8 mouse cellular contexts compared by ENCODE assay signal in genomic region chr3:84313003-84313800, GRCm38 (mm10). TPM values are rescaled to one million over a fixed set of nuclear protein-coding genes. Genes with fewer than 3 reads are reported as not detected.
A peak's percentile ranks its signal among the peaks of the same experiment; 100 is the strongest.
DNase-seq lines count a peak whose midpoint lies in the region; ATAC-seq and TF ChIP-seq lines count a peak whose summit lies in the region.

No protein-coding gene starts in this region.

- H3ac ChIP-seq in C2C12 (ENCODE audit: control insufficient read depth, insufficient read length, low read depth): no peak overlapping the region

- H3K4me2 ChIP-seq in kidney, embryonic 14.5 days (replicated peaks; ENCODE audit: low read depth, low read length): no peak overlapping the region
- H3K4me2 ChIP-seq in liver, embryonic 12.5 days: peak overlapping the region; percentile 37

- H3K79me2 ChIP-seq in C2C12 (ENCODE audit: control insufficient read depth, insufficient read depth): no peaks in the 10 kb centered on the region

- DNase-seq in NIH3T3 (ENCODE audit: low read depth): peak; percentile 91
- peak; percentile 31 to 33 for DNase-seq in gastrocnemius, adult 8-10 months (ENCODE audit: low spot score in 2 of 2)
- DNase-seq in naive thymus-derived CD4-positive, alpha-beta T cell, adult 2 months (ENCODE audit: low read depth): peak; percentile 83
- peak; percentile 64 for DNase-seq in thymus, postnatal 14 days

- no peak overlapping the region for H3K27ac ChIP-seq in kidney, embryonic 14.5 days (ENCODE audit: low read depth, low read length)
- no peak overlapping the region for H3K27ac ChIP-seq in liver, embryonic 12.5 days

- no peaks in the 10 kb centered on the region for H3K36me3 ChIP-seq in C2C12 (ENCODE audit: control insufficient read depth, insufficient read depth)
- H3K36me3 ChIP-seq in kidney, embryonic 14.5 days (ENCODE audit: control insufficient read depth, insufficient read depth, low read length): no peaks in the 10 kb centered on the region
- no peaks in the 10 kb centered on the region for H3K36me3 ChIP-seq in liver, embryonic 12.5 days

- no peaks in the 10 kb centered on the region for H3K79me3 ChIP-seq in C2C12 (ENCODE audit: low read depth)

- ATAC-seq in common myeloid progenitor, adult 5-6 weeks (replicated peaks; ENCODE audit: low read depth, poor library complexity, severe bottlenecking): peak; percentile 88
- ATAC-seq in kidney, embryonic 14.5 days (ENCODE audit: low FRiP score, low TSS enrichment): 0 out of 2 replicates have a peak, but pooled peaks have one; percentile 38
- ATAC-seq in liver, embryonic 12.5 days: no peak

- 57% methylated on average over 18 of the region's 18 CpGs for WGBS in kidney, embryonic 14.5 days
- 32% methylated on average over 18 of the region's 18 CpGs for WGBS in liver, embryonic 12.5 days (ENCODE audit: insufficient replicate concordance)

- no peak overlapping the region for H3K9ac ChIP-seq in kidney, embryonic 14.5 days (ENCODE audit: low read depth, low read length)
- H3K9ac ChIP-seq in liver, embryonic 12.5 days: no peak overlapping the region

- no peak overlapping the region for H3K4me3 ChIP-seq in C2C12 (ENCODE audit: insufficient read depth, poor library complexity, severe bottlenecking)
- no peak overlapping the region for H3K4me3 ChIP-seq in kidney, embryonic 14.5 days (ENCODE audit: low read length)
- H3K4me3 ChIP-seq in liver, embryonic 12.5 days: no peak overlapping the region

- H3K27me3 ChIP-seq in C2C12 (ENCODE audit: control insufficient read depth, insufficient read depth, insufficient read length): no peaks in the 10 kb centered on the region
- H3K27me3 ChIP-seq in kidney, embryonic 14.5 days (ENCODE audit: control insufficient read depth, insufficient read depth, low read length): no peaks in the 10 kb centered on the region
- H3K27me3 ChIP-seq in liver, embryonic 12.5 days (replicated peaks): peaks cover 16% of the 10 kb centered on the region

- peaks cover 4% of the 10 kb centered on the region; the same call in 1 of the 2 replicates for H3K4me1 ChIP-seq in kidney, embryonic 14.5 days (ENCODE audit: control insufficient read depth, insufficient read depth, low read length)
- peaks cover 22% of the 10 kb centered on the region for H3K4me1 ChIP-seq in liver, embryonic 12.5 days

- peak; percentile 68 for TF ChIP-seq CTCF in C2C12 (IDR thresholded peaks at IDR 0.05; ENCODE audit: control insufficient read depth, insufficient read depth, insufficient read length)

- no peaks in the 10 kb centered on the region for H3K9me3 ChIP-seq in kidney, embryonic 14.5 days (ENCODE audit: control insufficient read depth, low read length)
- no peaks in the 10 kb centered on the region for H3K9me3 ChIP-seq in liver, embryonic 12.5 days (replicated peaks)

TF ChIP-seq in C2C12, 6 proteins besides CTCF, POLR2A, EP300 and RAD21:
- TF ChIP-seq MYOD1 (IDR thresholded peaks at IDR 0.05; ENCODE audit: control insufficient read depth, insufficient read length, low read depth) (no peak), MAX (IDR thresholded peaks at IDR 0.05) (peak; percentile 74), FOSL1 (IDR thresholded peaks at IDR 0.05; ENCODE audit: insufficient read depth, low read length, poor library complexity, severe bottlenecking) (no peak), MYOG (IDR thresholded peaks at IDR 0.05; ENCODE audit: control insufficient read depth, extremely low read depth, insufficient read length) (no peak), USF1 (IDR thresholded peaks at IDR 0.05; ENCODE audit: low read depth) (no peak), CEBPB (IDR thresholded peaks at IDR 0.05; ENCODE audit: low read depth) (peak; percentile 80)

RNA-seq across cellular contexts. Expression of gene Trim2, which starts 6.5 kb away (rescaled TPM):
- polyA plus RNA-seq in C2C12 (2012; fragmentation: generic; extraction: Trizol): 2.4 TPM
- total RNA-seq in common myeloid progenitor, adult 5-6 weeks (2017): 1.7 and 3.0 TPM in 2 replicates
- total RNA-seq in gastrocnemius, adult 8-10 months (2022): 1 to 10 TPM in 3 of 4 experiments, under 1 TPM in 1; 0.92 to 3.0 (median 1.8) TPM
- 21.6 and 32.6 TPM in 2 replicates for polyA plus RNA-seq in kidney, embryonic 14.5 days (2014; fragmentation: Nextera tagmentation; extraction: Ambion mirVana)
- 4.0 and 5.2 TPM in 2 replicates for polyA plus RNA-seq in liver, embryonic 12.5 days (2016; fragmentation: Nextera tagmentation; extraction: Ambion mirVana)

Comparison
In these comparisons a context has a peak if more than half of its experiments do, and no peak if none do; other contexts are left out.
1. DNase-seq: peak in every context shown above with its lines; median percentile 91 in NIH3T3; 83 in naive thymus-derived CD4-positive, alpha-beta T cell, adult 2 months; 64 in thymus, postnatal 14 days; 32 in gastrocnemius, adult 8-10 months.